ENCODE assay signal across 9 mouse cellular contexts in genomic region chr14:121346053-121346452, GRCm38 (mm10). TPM values are rescaled to one million over a fixed set of nuclear protein-coding genes. Genes with fewer than 3 reads are reported as not detected.
DNase-seq lines count a peak whose midpoint lies in the region; ATAC-seq lines count a peak whose summit lies in the region.
"Had no signal": no experiment of that assay in that cellular context is flagged by ENCODE, and none has a peak within 500 bp of the region (broad histone marks: within the 10 kb centered on the region; RNA-seq: fewer than 3 reads in every experiment).

No protein-coding gene starts in this region.

- peak; percentile 46 for DNase-seq in embryo, embryonic 11 days
- no peak for DNase-seq in embryo, embryonic 9.5 days (ENCODE audit: extremely low spot score)
- no peak for DNase-seq in midbrain, embryonic 10.5 days (ENCODE audit: low spot score)
- DNase-seq in retina, postnatal 1 day, result peak; percentile 50
- no peak for DNase-seq in kidney, adult 18-20 months
- no peak for DNase-seq in gastrocnemius, postnatal 25 days

- H3K27ac ChIP-seq in midbrain, embryonic 12.5 days (replicated peaks), result no peak overlapping the region
- no peak overlapping the region for H3K27ac ChIP-seq in midbrain, embryonic 10.5 days (replicated peaks)
- H3K27ac ChIP-seq: neural tube, embryonic 13.5 days had no signal

- no peaks in the 10 kb centered on the region for H3K36me3 ChIP-seq in midbrain, embryonic 12.5 days
- H3K36me3 ChIP-seq in midbrain, embryonic 10.5 days, result no peaks in the 10 kb centered on the region
- H3K36me3 ChIP-seq: neural tube, embryonic 13.5 days had no signal

- H3K9me3 ChIP-seq in midbrain, embryonic 12.5 days, result no peaks in the 10 kb centered on the region
- H3K9me3 ChIP-seq in midbrain, embryonic 10.5 days (replicated peaks), result no peaks in the 10 kb centered on the region
- H3K9me3 ChIP-seq: neural tube, embryonic 13.5 days had no signal

- no peak overlapping the region for H3K9ac ChIP-seq in midbrain, embryonic 12.5 days (replicated peaks)
- H3K9ac ChIP-seq: neural tube, embryonic 13.5 days had no signal

- peaks cover 18% of the 10 kb centered on the region for H3K4me1 ChIP-seq in midbrain, embryonic 12.5 days
- H3K4me1 ChIP-seq in midbrain, embryonic 10.5 days, result peaks cover 13% of the 10 kb centered on the region

- no peak overlapping the region for H3K4me2 ChIP-seq in midbrain, embryonic 12.5 days (replicated peaks)
- H3K4me2 ChIP-seq: neural tube, embryonic 13.5 days had no signal

- no peaks in the 10 kb centered on the region for H3K27me3 ChIP-seq in midbrain, embryonic 12.5 days
- H3K27me3 ChIP-seq in midbrain, embryonic 10.5 days (ENCODE audit: low read depth, poor library complexity, severe bottlenecking), result no peaks in the 10 kb centered on the region
- H3K27me3 ChIP-seq: neural tube, embryonic 13.5 days had no signal

- WGBS in midbrain, embryonic 12.5 days, result 75% methylated on average over 4 of the region's 4 CpGs
- 82% methylated on average over 4 of the region's 4 CpGs for WGBS in midbrain, embryonic 10.5 days

- peak; percentile 38; the same call in 1 of the 2 replicates for ATAC-seq in midbrain, embryonic 12.5 days (ENCODE audit: low FRiP score, low read depth)
- peak; percentile 48 for ATAC-seq in granulocyte monocyte progenitor cell, adult 5-6 weeks (replicated peaks; ENCODE audit: poor library complexity, severe bottlenecking)

- H3K4me3 ChIP-seq in midbrain, embryonic 12.5 days, result no peak overlapping the region
- H3K4me3 ChIP-seq in midbrain, embryonic 10.5 days, result no peak overlapping the region
- H3K4me3 ChIP-seq: neural tube, embryonic 13.5 days had no signal

RNA-seq across cellular contexts. Expression of gene Stk24, which starts 33.8 kb away (rescaled TPM):
- polyA plus RNA-seq in midbrain, embryonic 12.5 days (2016; fragmentation: Nextera tagmentation; extraction: Ambion mirVana), result 41.1 and 43.3 TPM in 2 replicates
- polyA plus RNA-seq in midbrain, embryonic 10.5 days (2016; fragmentation: Nextera tagmentation; extraction: Ambion mirVana), result 35.0 and 36.8 TPM in 2 replicates
- total RNA-seq in granulocyte monocyte progenitor cell, adult 5-6 weeks (2014; fragmentation: Nextera tagmentation), result 87.1 and 141 TPM in 2 replicates
- 63.5 and 70.6 TPM in 2 replicates for total RNA-seq in granulocyte monocyte progenitor cell, adult 5-6 weeks (2017)
- total RNA-seq in gastrocnemius, postnatal 25 days (2021), result 10 to 100 TPM; 25.5 to 28.1 TPM

Comparison
In these comparisons a context has a peak if more than half of its experiments do, and no peak if none do; other contexts are left out.
1. DNase-seq: peak in embryo, embryonic 11 days (single experiment) and retina, postnatal 1 day (single experiment); none in embryo, embryonic 9.5 days (single experiment), midbrain, embryonic 10.5 days (single experiment), kidney, adult 18-20 months (single experiment) and gastrocnemius, postnatal 25 days (single experiment).